Mouse (Mus musculus) E14TG2a.4 (cell line): Measurements from ENCODE around the gene Cenpp.

Experiments used
- H3K27me3 ChIP-seq: 2 replicates; pipeline ENCODE4 v1.6.1; 2014; ENCODE audit warnings: low read length, control low read depth; ENCODE audit not compliant: insufficient read depth
- H3K36me3 ChIP-seq: 2 replicates; pipeline ENCODE4 v1.6.1; 2014; ENCODE audit warnings: low read length, control low read depth; ENCODE audit not compliant: insufficient read depth
- H3K4me1 ChIP-seq: replicated peaks from 2 replicates; pipeline ENCODE4 v1.6.1; 2014; ENCODE audit warnings: low read depth, low read length, control low read depth
- H3K4me3 ChIP-seq: replicated peaks from 2 replicates; pipeline ENCODE4 v1.5.1; 2014; ENCODE audit warnings: mild to moderate bottlenecking, low read length
- H3K9me3 ChIP-seq: 2 replicates; pipeline ENCODE4 v1.6.1; 2014; ENCODE audit warnings: low read length, control low read depth
- CTCF ChIP-seq: conservative IDR thresholded peaks from 2 replicates; pipeline ENCODE4 v1.5.1; 2014; ENCODE audit warnings: low read length
- NANOG ChIP-seq: IDR thresholded peaks from 2 replicates; pipeline ENCODE4 v1.6.1; 2014; ENCODE audit warnings: borderline replicate concordance, low read length, mixed read lengths
- POU5F1 ChIP-seq: IDR thresholded peaks from 2 replicates; pipeline ENCODE4 v1.6.1; 2014; ENCODE audit warnings: low read length, borderline replicate concordance

The Cenpp gene

DNA sequence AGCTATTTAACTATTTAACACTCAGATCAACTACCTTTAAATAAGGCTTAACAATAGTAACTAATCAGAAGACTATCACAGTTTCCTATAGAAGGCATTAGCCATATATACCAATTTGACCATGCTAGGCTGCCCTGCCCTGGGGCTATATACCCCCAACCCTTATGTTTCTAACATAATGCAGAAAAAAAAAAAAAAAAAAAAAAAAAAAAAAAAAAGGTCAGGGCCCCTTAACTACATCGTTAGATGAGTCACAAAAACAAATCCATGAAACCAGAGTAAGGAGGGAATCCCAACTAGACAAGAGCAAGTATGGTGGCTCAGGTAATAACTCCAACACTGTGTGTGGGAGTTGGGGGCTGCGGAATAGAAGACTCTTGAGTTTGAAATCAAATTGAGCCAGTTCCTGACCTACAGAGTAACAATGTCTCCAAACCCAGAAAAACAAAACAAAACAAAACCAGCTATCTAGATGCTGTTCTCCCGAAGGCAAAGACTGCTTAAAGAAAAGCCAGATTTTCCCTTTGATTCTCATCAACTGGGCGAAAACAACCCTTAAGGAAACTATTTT lies 719 bp downstream of the Cenpp start:
- no peak for TF ChIP-seq CTCF
- no peak for TF ChIP-seq NANOG
- TF ChIP-seq POU5F1 = no peak
- H3K4me3 ChIP-seq = peak overlapping the region; percentile 99
- no peaks in the 10 kb centered on the region for H3K27me3 ChIP-seq
- H3K36me3 ChIP-seq = peaks cover 44% of the 10 kb centered on the region
- no peaks in the 10 kb centered on the region for H3K9me3 ChIP-seq
- peaks cover 21% of the 10 kb centered on the region for H3K4me1 ChIP-seq

DNA sequence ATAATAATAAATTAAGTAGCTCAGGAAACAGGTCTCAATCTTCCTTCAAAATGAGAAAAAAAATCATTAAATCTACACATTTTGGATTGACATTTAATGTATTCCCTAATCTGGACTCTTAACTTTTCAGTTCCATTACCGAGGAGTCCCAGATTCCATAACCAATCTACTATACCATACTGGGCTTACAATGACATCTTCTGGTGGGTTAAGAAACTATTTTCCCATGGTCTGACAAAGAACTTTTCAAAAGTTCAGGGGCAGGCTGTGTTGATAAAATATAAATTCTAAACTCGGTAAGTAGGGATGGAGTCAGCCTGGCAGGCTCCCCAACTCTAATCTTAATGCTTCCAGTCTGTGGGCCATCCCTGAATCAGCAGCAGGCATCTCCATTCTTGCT lies 1.4 kb downstream of the Cenpp start:
- Histone ChIP-seq H3K27me3 (no peaks in the 10 kb centered on the region), H3K9me3 (no peaks in the 10 kb centered on the region), H3K4me3 (peak overlapping the region; percentile 99), H3K36me3 (peaks cover 46% of the 10 kb centered on the region), H3K4me1 (peaks cover 21% of the 10 kb centered on the region)
- TF ChIP-seq NANOG (no peak), CTCF (no peak), POU5F1 (no peak)

DNA sequence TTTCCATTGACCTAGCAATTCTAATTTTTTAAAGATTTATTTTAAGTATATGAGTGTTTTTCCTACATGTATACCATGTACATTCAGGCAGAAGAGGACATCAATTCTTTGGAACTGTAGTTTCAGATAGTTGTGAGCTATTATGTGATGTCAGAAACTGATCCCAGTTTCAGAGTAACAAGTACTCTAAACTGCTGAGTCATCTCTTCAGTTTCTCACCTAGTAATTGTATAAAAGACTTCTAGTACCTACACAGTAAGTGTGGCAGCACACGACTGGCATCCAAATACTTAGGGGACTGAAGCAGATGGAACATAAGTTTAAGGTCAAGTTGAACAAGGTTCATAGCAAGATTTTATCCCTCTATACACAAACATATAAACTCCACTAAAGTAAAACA lies 6.6 kb downstream of the Cenpp start:
- H3K9me3 ChIP-seq = no peaks in the 10 kb centered on the region
- peaks cover 59% of the 10 kb centered on the region for H3K36me3 ChIP-seq
- H3K4me3 ChIP-seq = no peak overlapping the region
- H3K27me3 ChIP-seq = no peaks in the 10 kb centered on the region
- H3K4me1 ChIP-seq = peaks cover 14% of the 10 kb centered on the region
- TF ChIP-seq POU5F1 (no peak), NANOG (no peak), CTCF (no peak)

DNA sequence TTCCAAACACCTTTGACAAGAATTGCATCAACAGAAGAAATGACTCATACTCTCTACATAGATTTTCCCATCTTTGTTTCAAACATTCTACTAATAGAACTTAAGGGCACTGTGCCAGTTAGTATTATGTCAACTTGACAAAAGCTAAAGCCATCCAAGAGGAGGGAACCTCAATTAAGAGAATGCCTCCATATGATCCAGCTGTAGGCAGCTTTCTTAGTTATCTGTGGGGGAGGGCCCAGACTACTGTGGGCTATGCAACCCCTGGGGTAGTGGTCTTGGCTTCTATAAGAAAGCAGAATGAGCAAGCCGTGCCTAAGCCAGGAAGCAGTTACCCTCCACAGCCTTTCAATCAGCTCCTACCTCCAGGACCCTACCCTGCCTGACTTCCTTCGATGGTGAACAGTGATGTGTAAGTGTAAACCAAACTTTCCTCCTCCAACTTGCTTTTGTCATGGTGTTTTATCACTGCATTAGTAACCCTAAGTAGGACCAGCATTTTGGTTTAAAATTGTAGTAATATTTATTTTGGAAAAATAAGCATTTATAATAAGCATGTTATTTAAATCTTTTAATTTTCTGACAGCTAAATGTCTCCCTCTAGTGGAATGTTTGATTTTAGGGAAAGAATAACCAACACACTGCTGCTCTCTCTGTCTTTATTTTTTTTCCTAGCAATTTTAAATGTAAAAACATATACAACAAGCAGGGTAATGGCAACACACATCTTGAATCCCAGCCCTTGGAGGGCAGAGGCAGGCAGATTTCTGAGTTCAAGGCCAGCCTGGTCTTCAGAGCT lies 7.7 kb downstream of the Cenpp start:
- no peaks in the 10 kb centered on the region for H3K9me3 ChIP-seq
- H3K27me3 ChIP-seq = no peaks in the 10 kb centered on the region
- no peak for TF ChIP-seq POU5F1
- TF ChIP-seq CTCF = peak; percentile 53
- no peak for TF ChIP-seq NANOG
- H3K36me3 ChIP-seq = peaks cover 64% of the 10 kb centered on the region
- H3K4me3 ChIP-seq = no peak overlapping the region
- H3K4me1 ChIP-seq = 0 out of 2 replicates have a peak, but pooled peaks cover 5% of the 10 kb centered on the region

DNA sequence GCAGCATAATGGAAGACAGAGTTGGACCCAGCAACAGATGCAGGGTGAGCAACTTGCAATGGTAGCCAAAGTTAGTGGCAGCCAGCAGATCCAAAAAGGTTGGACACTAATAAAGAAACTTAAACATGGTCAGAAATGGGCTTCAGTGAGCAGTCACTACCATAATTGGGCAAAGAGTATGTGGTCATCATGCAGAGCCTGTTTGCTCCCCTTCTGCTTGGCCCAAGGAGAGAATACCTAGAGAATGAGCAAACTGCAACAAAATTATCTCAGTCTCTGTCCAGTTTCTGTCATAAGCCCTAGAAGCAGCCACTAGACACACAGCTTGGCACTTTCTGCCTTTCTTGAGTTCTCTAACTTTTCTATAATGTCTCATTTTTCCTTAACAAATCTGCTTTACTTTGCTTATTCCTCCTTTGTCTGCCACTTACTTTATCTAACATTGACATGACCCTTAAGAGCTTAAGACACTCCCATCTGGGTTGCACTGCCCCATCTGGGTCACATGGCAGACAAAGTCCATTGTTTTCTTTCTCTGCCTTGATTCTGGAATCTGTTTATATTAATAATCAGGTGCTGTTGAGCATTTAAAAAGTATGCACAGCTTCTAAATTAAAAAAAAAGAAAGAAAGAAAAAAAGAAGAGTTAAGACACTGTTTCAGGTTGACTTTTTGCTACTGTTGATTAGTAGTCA lies 8.8 kb downstream of the Cenpp start:
- Histone ChIP-seq H3K27me3 (no peaks in the 10 kb centered on the region), H3K4me3 (no peak overlapping the region), H3K36me3 (peaks cover 62% of the 10 kb centered on the region), H3K9me3 (no peaks in the 10 kb centered on the region), H3K4me1 (0 out of 2 replicates have a peak, but pooled peaks cover 5% of the 10 kb centered on the region)
- TF ChIP-seq POU5F1 = no peak
- TF ChIP-seq CTCF = no peak
- TF ChIP-seq NANOG = no peak

DNA sequence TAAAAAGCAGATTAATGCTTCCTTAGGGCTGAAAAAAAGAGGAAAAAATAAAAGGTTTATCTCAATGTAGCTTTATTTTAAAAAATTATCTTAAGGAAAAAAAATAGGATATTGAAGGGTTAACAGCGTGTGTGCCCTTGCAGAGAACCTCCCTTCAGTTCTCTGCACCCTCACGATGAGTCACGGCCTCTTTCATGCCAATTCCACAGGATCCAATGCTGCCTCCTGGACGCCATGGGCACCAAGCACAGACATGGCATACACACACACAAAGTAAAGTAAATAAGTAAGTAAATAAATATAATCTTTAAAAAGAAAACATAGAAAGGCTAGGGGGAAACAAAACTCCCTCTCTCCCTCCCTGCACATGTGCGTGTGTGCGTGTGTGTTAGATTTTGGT lies 9.9 kb downstream of the Cenpp start:
- Histone ChIP-seq H3K27me3 (no peaks in the 10 kb centered on the region), H3K36me3 (peaks cover 58% of the 10 kb centered on the region), H3K4me3 (no peak overlapping the region), H3K9me3 (no peaks in the 10 kb centered on the region), H3K4me1 (0 out of 2 replicates have a peak, but pooled peaks cover 5% of the 10 kb centered on the region)
- TF ChIP-seq POU5F1 (no peak), CTCF (no peak), NANOG (no peak)

DNA sequence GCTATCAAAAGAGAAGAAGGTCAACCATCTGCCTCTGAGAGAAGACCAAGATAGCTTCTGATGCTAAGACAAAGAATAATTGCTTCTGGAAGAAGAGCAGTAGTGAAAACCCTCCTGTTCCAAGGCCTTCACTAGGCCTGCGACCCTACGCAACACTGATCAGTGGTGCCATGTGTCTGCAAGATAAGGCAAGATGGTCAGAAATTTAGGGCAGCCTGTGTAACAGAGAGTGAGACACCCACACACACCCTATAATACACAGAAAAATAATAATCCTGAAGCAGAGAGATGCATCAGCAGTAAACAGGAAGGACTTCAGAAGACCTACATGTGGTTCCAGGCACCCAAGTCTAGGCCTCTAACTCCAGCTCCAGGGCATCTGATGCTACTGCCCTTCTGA lies 12.6 kb downstream of the Cenpp start:
- TF ChIP-seq NANOG (no peak), POU5F1 (no peak), CTCF (no peak)
- no peaks in the 10 kb centered on the region for H3K4me1 ChIP-seq
- no peaks in the 10 kb centered on the region for H3K9me3 ChIP-seq

DNA sequence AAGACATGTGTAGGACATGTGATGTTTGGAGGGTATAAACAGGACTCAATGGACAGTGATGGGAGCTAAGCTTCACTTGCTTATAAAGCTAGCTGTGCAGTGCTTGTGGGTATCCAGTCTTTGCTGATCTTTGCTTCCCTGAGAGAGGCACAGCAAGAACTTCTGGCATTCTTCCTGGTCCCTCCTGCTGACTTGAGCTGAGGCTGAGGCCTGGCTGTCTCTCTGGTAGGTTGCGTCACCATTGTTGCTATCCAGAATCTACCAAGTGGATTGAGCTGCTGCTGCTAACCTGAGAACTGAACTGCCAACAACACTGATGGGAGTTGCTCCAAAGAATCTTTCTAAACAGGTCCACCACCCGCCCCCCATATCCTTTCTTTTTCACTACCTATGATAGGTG lies 23.5 kb downstream of the Cenpp start:
- H3K4me1 ChIP-seq = no peaks in the 10 kb centered on the region
- H3K36me3 ChIP-seq = 0 out of 2 replicates have a peak, but pooled peaks cover 9% of the 10 kb centered on the region
- TF ChIP-seq CTCF = no peak
- TF ChIP-seq POU5F1 = no peak
- TF ChIP-seq NANOG = no peak
- H3K27me3 ChIP-seq = no peaks in the 10 kb centered on the region
- no peaks in the 10 kb centered on the region for H3K9me3 ChIP-seq
- H3K4me3 ChIP-seq = no peak overlapping the region

More for the DNA sequence above, 12.6 kb downstream of the Cenpp start:
- H3K4me3 ChIP-seq = no peak overlapping the region
- H3K36me3 ChIP-seq = peaks cover 52% of the 10 kb centered on the region
- H3K27me3 ChIP-seq = no peaks in the 10 kb centered on the region
